Mouse (Mus musculus): ENCODE measurements around the gene Pfdn6.

DNA sequence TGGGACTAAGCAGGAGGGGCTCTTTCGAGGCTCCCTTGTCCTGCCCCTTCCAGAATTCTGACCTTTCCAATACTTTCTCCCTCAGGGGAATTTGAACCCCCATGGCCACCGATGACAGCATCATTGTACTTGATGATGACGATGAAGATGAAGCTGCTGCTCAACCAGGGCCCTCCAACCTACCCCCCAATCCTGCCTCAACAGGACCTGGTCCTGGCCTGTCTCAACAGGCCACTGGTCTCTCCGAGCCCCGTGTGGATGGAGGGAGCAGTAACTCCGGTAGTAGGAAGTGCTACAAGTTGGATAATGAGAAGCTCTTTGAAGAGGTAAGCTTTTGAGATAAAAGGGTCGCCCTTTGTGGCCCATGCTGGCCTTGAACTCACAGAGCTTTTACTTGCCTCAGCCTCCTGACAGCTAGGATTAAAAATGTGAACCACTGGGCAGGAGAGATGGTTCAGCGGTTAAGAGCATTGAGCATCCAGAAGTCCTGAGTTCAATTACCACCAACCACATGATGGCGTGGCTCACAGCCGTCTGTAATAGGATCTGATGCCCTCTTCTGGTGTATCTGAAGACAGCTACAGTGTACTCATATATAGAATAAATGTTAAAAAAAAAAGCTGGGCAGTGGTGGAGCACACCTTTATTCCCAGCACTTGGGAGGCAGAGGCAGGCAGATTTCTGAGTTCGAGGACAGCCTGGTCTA is 29.6 kb downstream of the Pfdn6 start:
- TF ChIP-seq CTCF (IDR thresholded peaks at IDR 0.05; ENCODE audit: control insufficient read depth, insufficient read depth, low read length) (no peak), POLR2A (IDR thresholded peaks at IDR 0.05; ENCODE audit: borderline replicate concordance, control insufficient read depth, low read depth, low read length) (no peak)
